Mouse (Mus musculus): ENCODE measurements around the gene Selenov. TPM values are rescaled to one million over a fixed set of nuclear protein-coding genes. Genes with fewer than 3 reads are reported as not detected.
"Not testable (repeated sequence)": the region's sequence is repeated elsewhere in the genome, so short reads cannot be mapped to it uniquely, and the experiment has no call there.

Gene Selenov
- total RNA-seq, 2 experiments from 2014 or later, result 0.38 to 0.79 TPM

GRCm38 (mm10) chr7:28248957-28249356, 42.0 kb downstream of the Selenov start:
- no peak for DNase-seq (ENCODE audit: low spot score in 2 of 2)
- Histone ChIP-seq H3K27ac (no peak overlapping the region), H3K4me3 (no peak overlapping the region)
- 0 out of 2 replicates have a peak, but pooled peaks have one; percentile 6 for TF ChIP-seq CTCF (conservative IDR thresholded peaks at IDR 0.05)

DNA sequence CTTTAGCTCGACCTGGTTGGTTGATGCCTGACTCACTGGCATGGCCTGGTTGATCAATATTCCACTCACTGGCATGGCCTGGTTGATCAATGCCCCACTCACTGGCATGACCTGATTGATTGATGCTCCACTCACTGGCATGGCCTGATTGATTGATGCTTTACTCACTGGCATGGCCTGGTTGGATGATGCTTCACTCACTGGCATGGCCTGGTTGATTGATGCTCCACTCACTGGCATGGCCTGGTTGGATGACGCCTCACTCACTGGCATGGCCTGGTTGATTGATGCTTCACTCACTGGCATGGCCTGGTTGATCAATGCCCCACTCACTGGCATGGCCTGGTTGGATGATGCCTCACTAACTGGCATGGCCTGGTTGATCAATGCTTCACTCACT, 47.0 kb downstream of the Selenov start:
- not testable (repeated sequence) for DNase-seq (ENCODE audit: low spot score in 2 of 2); H3K27ac ChIP-seq; H3K4me3 ChIP-seq

Other genes starting within 250 kb of the Selenov start
- 100 to 1,000 TPM; 132 to 133 TPM for gene Psmc4, start 241.1 kb downstream of the Selenov start, total RNA-seq (2021)
- 1 to 10 TPM in 1 of 2 experiments, under 1 TPM in 1; 0.95 to 1.2 TPM for gene Fcgbp, start 219.9 kb downstream of the Selenov start, total RNA-seq (2021)
- under 1 TPM in 1 of 2 experiments, not detected in 1; 0.05 TPM for gene 9530053A07Rik, start 161.7 kb downstream of the Selenov start, total RNA-seq (2021)
- 10 to 100 TPM; 51.7 to 52.3 TPM for gene Fbl, start 121.5 kb downstream of the Selenov start, total RNA-seq (2021)
- 10 to 100 TPM; 44.7 to 46.9 TPM for gene Dyrk1b, start 111.7 kb downstream of the Selenov start, total RNA-seq (2021)
- 10 to 100 TPM; 58.3 to 59.0 TPM for gene Eid2, start 23.3 kb downstream of the Selenov start, total RNA-seq (2021)
- 10 to 100 TPM; 34.3 to 37.5 TPM for gene Eid2b, start 13.4 kb downstream of the Selenov start, total RNA-seq (2021)
- gene Dll3, start 11.1 kb upstream of the Selenov start, total RNA-seq (2021), result 1 to 10 TPM; 1.8 to 1.9 TPM
- 10 to 100 TPM; 37.8 to 38.5 TPM for gene Timm50, start 20.9 kb upstream of the Selenov start, total RNA-seq (2021)
- gene Supt5, start 47.6 kb upstream of the Selenov start, total RNA-seq (2021), result 100 to 1,000 TPM; 117 to 123 TPM
- 100 to 1,000 TPM; 490 to 496 TPM for gene Rps16, start 59.5 kb upstream of the Selenov start, total RNA-seq (2021)
- gene Plekhg2, start 81.4 kb upstream of the Selenov start, total RNA-seq (2021), result 1 to 10 TPM; 5.9 to 6.8 TPM
- gene Zfp36, start 89.1 kb upstream of the Selenov start, total RNA-seq (2021), result 1 to 10 TPM; 2.0 to 3.2 TPM
- gene Med29, start 101.5 kb upstream of the Selenov start, total RNA-seq (2021), result 10 to 100 TPM; 17.7 to 18.7 TPM
- 10 to 100 TPM; 68.4 to 79.0 TPM for gene Paf1, start 101.8 kb upstream of the Selenov start, total RNA-seq (2021)
- 1 to 10 TPM in 1 of 2 experiments, under 1 TPM in 1; 0.86 to 2.3 TPM for gene Gmfg, start 146.3 kb upstream of the Selenov start, total RNA-seq (2021)
- gene Lrfn1, start 160.8 kb upstream of the Selenov start, total RNA-seq (2021), result 10 to 100 TPM; 69.1 to 79.8 TPM
- gene Ifnl2, start 219.3 kb upstream of the Selenov start, total RNA-seq (2021), result not detected
- gene Ifnl3, start 231.7 kb upstream of the Selenov start, total RNA-seq (2021), result not detected
- not detected for gene Sycn, start 249.7 kb upstream of the Selenov start, total RNA-seq (2021)

All from layer of hippocampus, adult 2 months (tissue).